Mouse (Mus musculus): ENCODE measurements around the gene Celf2.

Celf2 gene

DNA sequence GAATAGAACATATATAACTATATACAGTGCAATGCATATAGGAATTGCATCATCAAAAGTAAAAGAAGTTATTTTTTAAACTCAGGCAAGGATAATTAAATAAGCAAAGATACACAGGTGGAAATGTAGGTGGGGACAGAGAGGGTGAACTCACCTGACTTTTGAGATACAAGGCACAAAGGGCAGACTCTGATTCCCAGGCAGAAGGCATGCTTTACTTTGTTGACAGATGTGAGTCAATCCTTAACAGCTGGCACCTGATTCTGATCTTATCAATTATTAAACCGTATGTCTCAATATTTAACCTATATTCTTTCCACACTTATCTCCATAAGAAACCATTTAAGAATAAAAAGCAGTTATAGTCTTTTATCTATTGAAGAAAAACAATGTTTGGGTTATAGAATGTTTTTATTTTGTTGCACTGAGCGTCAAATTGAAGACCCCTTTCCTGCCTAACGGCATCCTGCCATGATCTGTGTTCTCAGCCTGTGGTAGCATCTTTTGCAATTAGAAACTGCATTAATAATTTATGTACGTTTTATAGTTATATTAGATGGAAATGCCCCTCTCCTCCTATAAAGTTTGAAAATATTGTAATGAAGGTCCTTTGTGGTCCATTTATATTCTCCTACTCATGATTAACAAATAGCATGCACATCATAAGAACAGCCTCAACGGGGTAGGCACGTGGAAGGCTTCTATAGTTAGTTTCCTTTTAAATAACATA, 491.8 kb downstream of the Celf2 start:
- DNase-seq (ENCODE audit: low read depth), result no peak

- DNase-seq (ENCODE audit: low read depth), result no peak
These were observed 496.2 kb downstream of the Celf2 start for GRCm38 (mm10) chr2:7013126-7013525.

DNA sequence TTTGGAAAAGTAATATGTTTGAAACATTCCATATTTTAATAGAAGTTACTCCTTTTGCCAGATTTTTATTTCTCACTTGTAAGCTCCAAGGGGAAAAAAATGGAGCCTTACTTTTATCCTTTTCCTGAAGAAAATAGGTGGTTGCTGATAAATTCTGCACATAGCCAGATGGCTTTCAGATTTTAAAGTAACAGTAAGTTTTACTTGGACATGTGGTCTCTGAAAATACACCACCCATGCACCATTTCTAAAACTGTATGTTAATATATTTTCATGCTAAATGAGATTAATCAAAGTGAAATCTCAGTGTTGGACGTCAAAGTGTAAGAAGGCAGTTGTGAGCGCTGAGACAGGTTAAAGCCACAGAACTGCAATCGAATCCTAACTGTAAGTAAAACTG, 502.5 kb downstream of the Celf2 start:
- no peak for DNase-seq (ENCODE audit: low read depth)

DNA sequence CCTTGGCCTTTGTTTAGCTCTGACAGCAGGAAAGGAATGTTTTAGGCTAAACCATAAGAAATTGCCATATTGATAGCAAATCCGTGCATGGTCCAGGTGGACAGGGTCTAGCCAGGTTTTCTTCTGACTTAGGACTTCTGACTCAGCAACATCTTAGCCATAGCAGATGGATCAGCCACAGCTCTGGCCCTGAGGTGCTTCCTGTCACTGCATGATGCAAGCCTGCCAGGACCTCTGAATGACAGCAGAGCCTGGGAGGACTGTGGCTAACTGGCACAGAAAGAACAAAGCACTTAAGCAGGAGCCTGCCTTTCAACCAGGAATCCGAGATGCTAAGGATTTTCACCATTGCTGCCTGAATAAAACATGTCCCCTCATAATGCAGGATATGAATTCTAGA, 507.4 kb downstream of the Celf2 start:
- DNase-seq (ENCODE audit: low read depth), result no peak

DNA sequence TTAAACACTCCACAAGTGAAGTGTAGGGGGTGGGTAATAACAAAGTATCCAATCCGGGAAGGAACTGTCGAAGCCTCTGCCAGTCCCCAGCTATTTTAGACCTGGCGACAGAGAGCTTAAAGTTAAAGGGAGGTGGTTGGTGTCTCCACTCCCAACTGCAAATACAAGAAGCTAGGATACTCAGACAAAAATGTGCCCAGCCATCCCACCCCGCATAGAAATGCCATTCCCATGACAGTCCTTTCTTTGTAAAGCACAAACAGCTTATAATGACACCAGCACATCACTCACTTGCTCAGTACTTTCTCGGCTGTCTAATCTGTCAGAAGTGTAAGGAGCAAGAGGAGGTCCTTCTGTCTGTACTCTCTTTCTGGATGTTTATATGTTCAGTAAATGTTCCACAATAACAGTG, 518.3 kb downstream of the Celf2 start:
- DNase-seq (ENCODE audit: low read depth), result no peak

- DNase-seq (ENCODE audit: low read depth), result no peak
These were observed 523.7 kb downstream of the Celf2 start for GRCm38 (mm10) chr2:6985706-6986105.

- DNase-seq (ENCODE audit: low read depth), result no peak
These were observed 525.5 kb downstream of the Celf2 start for GRCm38 (mm10) chr2:6983902-6984301.

DNA sequence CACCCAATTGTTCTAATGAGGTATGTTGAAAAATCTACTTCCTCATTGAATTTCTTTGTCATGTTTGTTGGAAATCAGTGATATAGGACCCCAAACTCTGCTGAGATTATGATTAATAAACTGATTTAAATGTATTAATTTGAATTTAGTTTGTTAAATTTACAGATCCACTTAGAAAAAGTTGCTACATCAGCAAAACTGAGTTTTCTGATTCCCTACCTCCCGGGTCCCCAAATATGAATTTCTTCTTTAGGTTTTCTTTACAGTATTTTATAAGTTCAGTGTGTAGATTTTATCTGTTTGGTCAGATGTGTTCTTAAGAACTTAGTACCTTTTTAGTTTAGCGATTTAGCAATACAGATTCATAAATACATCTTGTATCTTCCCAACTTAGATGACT, 533.1 kb downstream of the Celf2 start:
- DNase-seq (ENCODE audit: low read depth), result no peak

- no peak for DNase-seq (ENCODE audit: low read depth)
These were observed 540.1 kb downstream of the Celf2 start for GRCm38 (mm10) chr2:6969228-6969627.

DNA sequence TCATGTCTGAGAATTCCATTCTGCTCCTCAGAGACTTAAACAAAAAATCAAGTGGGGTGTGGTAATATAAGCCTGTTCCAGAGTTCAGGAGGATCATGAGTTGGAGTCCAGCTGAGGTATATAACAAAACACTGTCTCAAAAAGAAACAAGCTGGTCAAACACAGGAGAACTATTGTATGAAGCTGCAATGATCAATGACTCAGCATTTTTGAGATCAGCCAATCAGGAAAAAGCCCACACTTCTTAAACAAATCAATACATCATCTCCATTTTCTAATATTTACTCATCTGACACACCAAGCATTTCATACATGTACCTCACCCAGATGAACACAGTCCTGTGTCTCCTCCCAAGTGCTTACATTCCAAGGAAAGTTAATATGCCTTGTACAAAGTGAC, 544.1 kb downstream of the Celf2 start:
- no peak for DNase-seq (ENCODE audit: low read depth)

DNA sequence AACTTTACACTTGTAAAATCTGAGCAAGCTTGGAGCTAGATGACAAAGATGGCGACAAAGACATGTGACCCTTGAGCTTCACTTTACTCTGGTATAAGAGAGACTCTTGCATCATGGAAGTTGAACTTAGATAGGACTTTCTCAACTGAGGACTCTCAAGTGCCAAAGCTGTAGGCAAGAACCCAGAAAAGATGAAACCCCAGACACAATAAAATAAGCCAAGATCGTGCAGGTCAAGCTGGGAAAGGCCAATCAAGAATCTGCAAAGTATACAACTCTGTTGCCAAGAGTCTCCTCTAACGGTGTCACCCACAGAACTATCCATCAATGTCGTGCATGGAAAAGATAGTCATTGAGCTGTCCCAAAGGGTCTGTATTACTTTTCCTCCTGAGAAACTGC, 558.7 kb downstream of the Celf2 start:
- DNase-seq (ENCODE audit: low read depth), result no peak

- DNase-seq (ENCODE audit: low read depth), result no peak
These were observed 563.5 kb downstream of the Celf2 start for GRCm38 (mm10) chr2:6945638-6946415.

- no peak for DNase-seq (ENCODE audit: low read depth)
These were observed 565.7 kb downstream of the Celf2 start for GRCm38 (mm10) chr2:6943651-6944050.

- DNase-seq (ENCODE audit: low read depth), result no peak
These were observed 566.5 kb downstream of the Celf2 start for GRCm38 (mm10) chr2:6942635-6943390.

DNA sequence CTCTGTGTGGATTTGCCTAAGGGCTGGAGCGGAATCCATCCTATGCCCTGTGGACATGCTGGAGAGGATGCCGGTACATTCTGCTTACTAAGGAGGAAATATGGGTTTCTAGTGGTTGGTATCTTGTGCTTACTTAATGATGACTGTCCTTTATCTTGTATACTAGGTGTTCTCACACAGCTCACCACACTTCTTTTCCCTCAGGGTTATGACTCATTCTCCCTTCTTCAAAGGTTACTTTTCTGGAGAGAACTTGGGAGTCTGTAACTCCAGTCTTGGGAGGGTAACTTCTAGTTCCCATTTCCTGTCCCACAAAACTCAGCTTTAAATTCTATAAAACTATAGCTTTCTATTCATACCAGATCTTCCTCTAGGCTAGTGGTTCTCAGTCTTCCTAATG, 570.2 kb downstream of the Celf2 start:
- DNase-seq (ENCODE audit: low read depth), result no peak

GRCm38 (mm10) chr2:6933130-6933529, 576.2 kb downstream of the Celf2 start:
- no peak for DNase-seq (ENCODE audit: low read depth)

GRCm38 (mm10) chr2:6927693-6928360, 581.5 kb downstream of the Celf2 start:
- no peak for DNase-seq (ENCODE audit: low read depth)

DNA sequence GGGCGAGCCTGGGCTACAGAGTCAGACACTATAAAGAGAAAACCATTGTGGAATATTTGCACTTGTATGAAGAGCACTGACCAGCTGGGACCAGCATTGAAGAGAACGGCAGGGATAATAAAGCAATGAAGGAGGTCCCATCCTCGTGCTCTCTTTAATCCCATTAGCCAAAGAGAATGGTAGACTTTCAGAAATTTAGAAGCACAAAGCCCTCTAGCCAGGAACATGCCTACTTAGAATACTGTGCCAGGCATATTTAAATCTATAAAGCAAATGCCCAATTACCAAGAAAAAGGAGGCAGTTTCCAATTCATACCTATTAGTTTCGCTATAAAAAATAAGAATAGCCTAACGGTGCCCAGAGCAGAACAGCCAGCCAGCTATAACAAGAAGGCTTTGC, 583.9 kb downstream of the Celf2 start:
- DNase-seq (ENCODE audit: low read depth), result no peak

DNA sequence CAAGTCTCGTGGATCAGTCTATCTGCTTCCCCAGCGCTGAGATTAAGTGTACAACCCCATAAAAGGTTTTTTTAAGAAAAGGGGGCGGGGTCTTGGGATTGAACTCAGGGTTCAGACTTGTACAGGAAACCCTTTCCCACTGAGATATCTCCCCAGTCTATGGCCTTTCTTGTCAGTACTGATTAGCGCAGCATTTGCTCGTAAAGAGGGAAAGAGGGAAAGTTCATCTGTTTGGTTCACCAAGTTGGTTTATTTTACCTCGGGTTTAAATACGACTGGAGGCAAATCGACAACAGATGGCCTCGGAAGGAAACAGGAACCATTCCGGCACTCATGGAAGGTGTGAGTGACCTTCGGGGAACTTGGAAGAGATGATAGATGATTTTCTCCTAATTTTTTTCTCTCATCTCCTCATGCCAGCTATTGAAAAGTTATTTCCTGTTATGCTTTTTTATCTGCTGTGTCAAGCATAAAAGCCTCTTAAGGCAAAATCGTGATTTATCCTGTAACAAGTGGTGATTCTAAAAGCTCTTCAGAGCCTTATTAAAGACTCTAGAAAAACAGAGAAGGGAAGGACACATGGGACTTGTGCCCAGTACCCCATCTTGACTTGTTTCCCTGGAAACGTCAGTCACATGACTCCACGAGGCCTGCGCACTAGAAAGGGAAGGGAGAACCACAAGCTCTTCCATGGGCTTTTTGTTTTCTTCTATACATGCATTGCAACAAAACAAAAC, 585.5 kb downstream of the Celf2 start:
- DNase-seq (ENCODE audit: low read depth), result no peak

- no peak for DNase-seq (ENCODE audit: low read depth)
These were observed 594.0 kb downstream of the Celf2 start for GRCm38 (mm10) chr2:6915386-6915785.

DNA sequence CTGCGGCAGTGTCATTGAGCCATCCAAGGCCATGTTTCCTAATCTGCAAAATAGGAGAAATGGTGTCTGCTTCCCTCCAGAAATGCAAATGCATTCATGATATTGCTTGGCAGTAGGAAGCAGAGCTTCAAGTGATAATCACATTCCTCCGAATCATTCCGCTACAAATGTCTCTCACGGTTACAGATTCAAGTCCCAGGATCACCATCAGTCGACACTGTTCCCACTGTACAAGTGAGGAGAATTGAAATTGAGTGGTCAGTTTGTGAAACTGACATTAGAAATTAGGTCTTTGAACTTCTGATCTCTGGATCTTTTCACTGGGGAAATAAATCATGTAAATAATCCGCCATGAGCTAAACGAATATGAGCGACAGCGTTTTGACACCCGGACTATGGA, 596.0 kb downstream of the Celf2 start:
- no peak for DNase-seq (ENCODE audit: low read depth)

- no peak for DNase-seq (ENCODE audit: low read depth)
These were observed 597.4 kb downstream of the Celf2 start for GRCm38 (mm10) chr2:6911932-6912331.
